Mouse (Mus musculus) kidney, adult 11 months (tissue): ENCODE data around the gene Gclm.
A peak's percentile ranks its signal among the peaks of the same experiment; 100 is the strongest.

ENCODE experiments used
- DNase-seq: peaks from one replicate; pipeline ENCODE4 v3.0.0; 2022

Gene Gclm

GRCm38 (mm10) chr3:122293223-122293953, 48.0 kb downstream of the Gclm start:
- DNase-seq = no peak

GRCm38 (mm10) chr3:122293954-122294850, 48.8 kb downstream of the Gclm start, which contains the start of gene Bcar3:
Gene Bcar3, plus strand, starts transcription at chr3:122294136.
- DNase-seq = peak; percentile 91

GRCm38 (mm10) chr3:122295511-122295910, 50.2 kb downstream of the Gclm start:
- DNase-seq = peak; percentile 24

GRCm38 (mm10) chr3:122296979-122297378, 51.6 kb downstream of the Gclm start:
- DNase-seq = no peak

- peak; percentile 48 for DNase-seq
Observed at GRCm38 (mm10) chr3:122300983-122301919, 55.9 kb downstream of the Gclm start.

- DNase-seq = no peak
Observed at GRCm38 (mm10) chr3:122304560-122304959, 59.2 kb downstream of the Gclm start.

- no peak for DNase-seq
Observed at GRCm38 (mm10) chr3:122307894-122308671, 62.7 kb downstream of the Gclm start.

- no peak for DNase-seq
Observed at GRCm38 (mm10) chr3:122308981-122309380, 63.6 kb downstream of the Gclm start.

- DNase-seq = peak; percentile 68
Observed at GRCm38 (mm10) chr3:122312078-122312477, 66.7 kb downstream of the Gclm start.

GRCm38 (mm10) chr3:122312936-122313629, 67.7 kb downstream of the Gclm start:
- peak; percentile 19 for DNase-seq

GRCm38 (mm10) chr3:122313936-122314335, 68.6 kb downstream of the Gclm start:
- no peak for DNase-seq

- DNase-seq = no peak
Observed at GRCm38 (mm10) chr3:122316621-122317020, 71.3 kb downstream of the Gclm start.

- no peak for DNase-seq
Observed at GRCm38 (mm10) chr3:122317339-122317738, 72.0 kb downstream of the Gclm start.
